Mouse (Mus musculus): Measurements from ENCODE around the gene Ccl25. TPM values are rescaled to one million over a fixed set of nuclear protein-coding genes. Genes with fewer than 3 reads are reported as not detected.

The Ccl25 gene
- polyA plus RNA-seq (2017; shearing (Covaris generic)), result 4.7 TPM

GRCm38 (mm10) chr8:4324983-4325750, at the start of gene Ccl25, which contains the start of gene Elavl1:
TSS of gene Ccl25 (plus strand) at chr8:4325210.
TSS of gene Elavl1 (minus strand) at chr8:4325413.

DNA sequence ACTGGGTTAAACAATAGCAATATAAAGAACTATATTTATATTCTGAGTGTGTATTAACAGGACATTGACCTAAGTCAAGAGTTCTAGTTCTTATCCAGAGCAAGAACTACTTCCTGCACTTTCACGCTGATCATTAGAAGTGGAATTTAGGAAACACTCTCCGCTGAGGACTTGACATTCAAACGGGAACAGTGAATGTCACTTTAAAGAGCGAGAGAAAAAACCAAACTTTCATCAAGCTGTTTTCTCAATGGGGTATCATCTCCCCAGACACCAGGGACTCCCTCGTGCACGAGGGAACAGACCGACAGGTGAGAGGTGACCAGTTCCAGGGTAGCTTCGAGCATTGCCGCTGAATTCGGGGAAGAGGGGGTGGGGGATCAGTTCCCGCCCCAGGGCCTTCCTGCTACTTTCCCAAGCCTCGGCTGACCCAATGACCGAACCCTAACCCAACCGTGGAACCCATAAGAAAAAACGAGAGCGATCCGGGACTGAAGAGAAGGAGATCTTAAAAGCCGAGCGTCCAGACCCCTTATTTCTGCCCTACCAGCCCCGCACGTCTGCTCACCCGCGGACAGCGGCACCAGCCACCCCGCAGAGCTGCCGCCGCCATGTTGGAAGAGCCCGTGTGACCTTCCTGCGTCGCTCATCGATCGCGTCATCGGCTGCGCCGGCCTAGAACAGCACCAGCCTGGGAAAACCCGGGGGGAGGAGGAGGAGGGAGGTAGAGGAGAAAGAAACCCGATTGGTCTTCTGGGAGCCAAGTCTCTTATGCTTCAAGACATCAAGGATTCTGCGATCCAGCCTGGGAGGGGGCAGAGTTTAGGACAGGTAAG, 49.5 kb upstream of the Ccl25 start, which contains the start of gene Timm44:
TSS of gene Timm44 (minus strand) at position 639 of the 836 bp plus-strand sequence.

Other genes with a start within 250 kb of the Ccl25 start
- gene Cd209f, start 219.4 kb upstream of the Ccl25 start, polyA plus RNA-seq (2017; shearing (Covaris generic)), result 0.38 TPM
- 0.87 TPM for gene Cd209g, start 191.1 kb upstream of the Ccl25 start, polyA plus RNA-seq (2017; shearing (Covaris generic))
- gene Evi5l, start 158.6 kb upstream of the Ccl25 start, polyA plus RNA-seq (2017; shearing (Covaris generic)), result 10.3 TPM
- gene Prr36, start 107.8 kb upstream of the Ccl25 start, polyA plus RNA-seq (2017; shearing (Covaris generic)), result 0.12 TPM
- 0.26 TPM for gene Lrrc8e, start 98.4 kb upstream of the Ccl25 start, polyA plus RNA-seq (2017; shearing (Covaris generic))
- gene Map2k7, start 86.5 kb upstream of the Ccl25 start, polyA plus RNA-seq (2017; shearing (Covaris generic)), result 80.1 TPM
- 0.35 TPM for gene Gm49320, start 86.3 kb upstream of the Ccl25 start, polyA plus RNA-seq (2017; shearing (Covaris generic))
- 1.1 TPM for gene Tgfbr3l, start 77.0 kb upstream of the Ccl25 start, polyA plus RNA-seq (2017; shearing (Covaris generic))
- 13.9 TPM for gene Snapc2, start 72.1 kb upstream of the Ccl25 start, polyA plus RNA-seq (2017; shearing (Covaris generic))
- 0.95 TPM for gene Ctxn1, start 65.9 kb upstream of the Ccl25 start, polyA plus RNA-seq (2017; shearing (Covaris generic))
- 49.1 TPM for gene Timm44, start 49.3 kb upstream of the Ccl25 start, polyA plus RNA-seq (2017; shearing (Covaris generic))
- gene Elavl1, start 203 bp downstream of the Ccl25 start, polyA plus RNA-seq (2017; shearing (Covaris generic)), result 211 TPM
- 46.0 TPM for gene Cers4, start 167.8 kb downstream of the Ccl25 start, polyA plus RNA-seq (2017; shearing (Covaris generic))